Mouse (Mus musculus) adipocyte (in vitro differentiated cells): Measurements from ENCODE around the gene Atp8a1.
"Not testable (repeated sequence)": the region's sequence is repeated elsewhere in the genome, so short reads cannot be mapped to it uniquely, and the experiment has no call there.

Source experiments
- DNase-seq: peaks from one replicate; pipeline ENCODE4 v3.0.0-alpha.2; 2016; ENCODE audit warnings: low spot score

Gene Atp8a1

GRCm38 (mm10) chr5:67826935-67827334 lies 20.3 kb downstream of the Atp8a1 start:
- DNase-seq: no peak

DNA sequence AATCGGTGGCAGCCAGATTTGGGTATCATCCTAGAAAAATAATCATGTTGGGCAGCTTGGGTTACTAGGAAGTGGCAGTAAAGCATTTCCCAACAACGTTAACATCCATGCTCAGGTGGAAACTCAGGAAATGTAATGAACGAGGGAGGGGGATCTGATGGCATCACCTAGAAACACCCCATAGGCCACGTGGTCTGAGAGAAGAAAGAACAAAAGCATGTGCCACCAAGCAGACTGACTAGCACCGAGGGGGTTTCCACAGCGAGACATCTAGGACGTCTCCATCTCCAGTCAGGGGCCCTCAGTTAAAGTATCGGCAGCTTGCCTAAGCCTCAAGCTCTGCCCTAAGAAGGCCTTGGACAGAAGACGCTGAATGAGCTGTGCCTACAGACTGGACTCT lies 21.0 kb downstream of the Atp8a1 start:
- DNase-seq: no peak

DNA sequence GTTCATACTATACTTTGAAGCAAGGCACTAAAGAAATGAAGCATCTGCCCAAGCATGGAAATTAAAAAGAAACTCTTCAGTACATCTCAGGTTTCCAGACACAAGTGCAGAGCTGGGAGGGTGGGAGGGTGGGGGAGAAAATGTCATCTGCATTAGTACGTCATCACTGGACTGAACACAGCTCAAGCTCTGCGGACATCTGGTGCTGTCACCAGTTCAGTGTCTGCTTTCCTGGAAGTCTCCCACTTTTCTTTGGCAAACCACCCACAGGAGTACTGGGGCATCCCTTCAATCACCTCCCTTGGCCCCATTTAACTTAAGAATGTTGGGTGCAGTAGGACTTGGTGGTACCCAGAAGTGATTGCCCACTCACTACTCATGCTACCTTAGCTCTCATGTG lies 22.6 kb downstream of the Atp8a1 start:
- DNase-seq: no peak

DNA sequence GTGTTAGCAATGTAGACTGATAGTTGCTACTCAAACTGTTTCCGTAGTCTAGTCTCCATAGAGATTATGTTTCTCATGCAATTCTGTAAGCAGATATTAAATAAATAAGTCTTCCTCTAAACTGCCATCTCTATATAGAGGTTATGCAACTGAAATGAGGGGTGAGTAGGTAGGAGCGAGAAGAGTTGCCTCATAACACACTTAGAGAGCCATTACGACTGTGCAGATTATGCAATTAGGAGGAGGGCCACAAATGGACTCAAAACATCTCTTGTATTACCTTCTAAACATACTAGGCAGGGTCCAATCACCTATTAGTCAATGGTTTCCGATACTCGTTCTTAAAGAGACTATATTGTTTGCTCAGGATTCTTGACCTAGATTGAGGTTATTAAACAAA lies 23.5 kb downstream of the Atp8a1 start:
- no peak for DNase-seq

DNA sequence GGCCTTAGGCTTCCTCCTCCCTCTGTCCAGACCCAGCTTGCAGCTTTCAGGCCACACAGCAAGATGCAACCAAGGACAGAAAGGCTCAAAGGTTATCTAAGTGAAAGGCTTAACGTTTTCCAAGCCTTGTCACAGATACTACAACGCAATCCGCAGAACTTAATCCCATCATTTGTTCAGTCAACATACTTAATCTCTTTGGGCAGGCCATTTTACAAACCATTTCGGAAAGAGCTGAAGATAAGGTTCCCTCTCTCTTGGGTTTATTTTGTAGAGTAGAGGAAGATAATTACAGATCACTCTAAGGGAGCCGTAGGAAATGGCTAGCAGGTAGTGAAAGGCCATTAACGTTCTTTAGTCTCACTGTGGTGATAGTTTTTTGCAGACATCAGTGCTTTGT lies 24.6 kb downstream of the Atp8a1 start:
- no peak for DNase-seq

GRCm38 (mm10) chr5:67821987-67822401 lies 25.2 kb downstream of the Atp8a1 start:
- no peak for DNase-seq

- no peak for DNase-seq
Observed at GRCm38 (mm10) chr5:67821185-67821584, 26.0 kb downstream of the Atp8a1 start.

DNA sequence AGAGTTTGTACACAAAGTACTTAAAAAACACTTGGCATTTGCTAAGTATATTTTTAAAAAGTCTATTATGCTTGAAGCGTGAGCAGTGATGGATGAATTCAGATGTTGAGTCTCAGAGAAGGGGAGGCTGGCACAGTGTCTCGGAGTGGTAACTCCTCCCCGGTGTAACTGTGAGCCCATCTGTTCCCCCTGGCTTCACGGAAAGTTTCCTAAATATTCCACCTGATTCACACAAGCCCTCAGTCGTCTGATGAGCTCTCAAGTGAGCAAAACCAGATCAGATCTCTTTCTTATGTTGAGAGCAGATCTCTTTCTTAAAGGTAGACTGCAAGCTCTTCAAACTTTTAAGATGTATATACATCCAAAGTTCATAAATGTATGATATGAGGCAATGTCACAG lies 27.8 kb downstream of the Atp8a1 start:
- no peak for DNase-seq

- DNase-seq: no peak
Observed at GRCm38 (mm10) chr5:67815572-67816325, 31.5 kb downstream of the Atp8a1 start.

GRCm38 (mm10) chr5:67815060-67815459 lies 32.2 kb downstream of the Atp8a1 start:
- DNase-seq: not testable (repeated sequence)

DNA sequence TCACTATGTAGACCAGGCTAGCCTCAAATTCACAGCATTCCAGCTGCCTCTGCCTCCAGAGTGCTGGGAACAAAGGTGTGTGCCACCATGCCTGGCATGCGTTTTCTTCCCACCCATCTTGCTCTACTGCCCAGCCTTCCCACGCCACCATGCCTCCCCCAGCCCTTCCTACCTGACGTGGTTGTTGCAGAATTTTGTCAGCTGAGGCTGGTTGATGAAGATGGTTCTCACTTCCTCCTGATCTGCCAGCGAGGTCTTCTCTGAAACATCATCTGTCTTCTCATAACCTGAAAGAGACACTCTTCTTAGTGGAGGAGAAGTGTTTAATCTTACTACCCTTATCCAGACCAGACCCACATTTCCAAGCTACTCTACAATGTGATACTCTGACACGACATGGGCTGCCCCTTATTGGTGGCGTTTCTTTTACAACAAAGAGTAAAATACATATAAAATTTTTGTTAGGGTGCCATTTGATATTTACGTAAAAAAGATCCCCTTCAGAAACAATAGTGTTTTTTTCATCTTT lies 32.7 kb downstream of the Atp8a1 start:
- DNase-seq: no peak

- DNase-seq: no peak
Observed at GRCm38 (mm10) chr5:67813334-67813733, 33.9 kb downstream of the Atp8a1 start.

GRCm38 (mm10) chr5:67802174-67803030 lies 44.8 kb downstream of the Atp8a1 start:
- DNase-seq: peak; percentile 10

DNA sequence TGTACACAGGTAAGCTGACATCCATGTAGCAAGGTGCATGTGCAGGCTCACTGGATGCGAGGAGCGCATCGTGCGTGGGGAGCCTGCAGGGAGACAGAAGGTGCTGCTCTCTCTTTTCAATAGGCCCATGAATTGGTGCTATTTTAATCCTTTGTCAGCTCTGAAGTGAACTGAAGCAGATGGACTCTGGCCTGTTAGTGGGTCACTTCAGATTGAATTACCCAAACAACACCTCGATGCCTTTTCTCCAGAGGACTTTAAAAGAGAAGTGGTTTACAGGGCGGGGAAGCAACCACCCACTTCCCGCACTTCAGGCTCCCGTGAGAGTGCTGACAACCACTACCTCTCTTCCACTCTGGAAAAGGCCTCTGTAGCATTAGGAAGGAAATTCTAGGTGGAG lies 46.4 kb downstream of the Atp8a1 start:
- no peak for DNase-seq

- DNase-seq: no peak
Observed at GRCm38 (mm10) chr5:67799785-67800184, 47.4 kb downstream of the Atp8a1 start.

GRCm38 (mm10) chr5:67798348-67798747 lies 48.9 kb downstream of the Atp8a1 start:
- no peak for DNase-seq

GRCm38 (mm10) chr5:67797006-67797958 lies 50.0 kb downstream of the Atp8a1 start:
- DNase-seq: no peak

GRCm38 (mm10) chr5:67794129-67794800 lies 53.0 kb downstream of the Atp8a1 start:
- DNase-seq: no peak

DNA sequence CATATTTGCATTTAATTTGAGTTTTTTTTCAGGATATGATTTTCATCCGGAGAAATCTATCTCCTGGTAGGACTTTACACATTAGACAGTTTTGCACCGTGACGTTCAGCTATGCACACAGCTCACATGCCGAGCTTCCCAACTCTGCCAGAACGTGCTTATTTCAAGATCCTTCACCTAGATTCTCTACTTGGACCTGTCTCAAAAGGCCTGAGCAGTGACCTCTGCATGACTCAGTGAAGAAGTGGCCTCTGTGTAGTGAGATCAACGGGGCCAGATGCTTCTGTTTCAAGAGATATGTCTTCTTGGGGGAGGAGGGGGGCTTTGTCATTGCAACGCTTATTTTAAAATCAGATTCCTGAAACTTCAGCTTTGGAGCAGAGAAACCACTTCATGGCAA lies 64.5 kb downstream of the Atp8a1 start:
- DNase-seq: no peak

DNA sequence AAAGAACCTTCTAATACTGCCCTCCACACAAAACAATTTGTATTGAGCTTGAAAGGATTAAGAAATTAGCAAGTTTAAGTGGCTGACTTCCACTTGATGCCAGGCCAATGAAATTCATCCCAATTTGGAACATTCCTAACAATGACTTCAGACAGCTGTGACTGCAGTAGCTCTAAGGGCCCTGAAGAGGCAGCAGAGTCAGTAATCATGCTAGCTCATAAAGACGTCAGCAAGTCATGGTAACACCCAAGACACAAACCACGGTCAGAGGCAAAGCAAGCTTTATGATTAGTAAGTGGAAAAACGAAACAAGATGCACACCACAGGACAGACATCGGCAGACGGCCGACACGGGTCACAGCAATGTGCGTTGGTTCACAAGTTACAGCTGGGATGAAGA lies 69.2 kb downstream of the Atp8a1 start:
- DNase-seq: no peak

- no peak for DNase-seq
Observed at GRCm38 (mm10) chr5:67774186-67774585, 73.0 kb downstream of the Atp8a1 start.
